Mouse (Mus musculus): ENCODE data around the gene Crhr1. TPM values are rescaled to one million over a fixed set of nuclear protein-coding genes. Genes with fewer than 3 reads are reported as not detected.

Crhr1 gene
- total and polyA plus RNA-seq, 3 experiments: 0.11 TPM; not detected in 2

DNA sequence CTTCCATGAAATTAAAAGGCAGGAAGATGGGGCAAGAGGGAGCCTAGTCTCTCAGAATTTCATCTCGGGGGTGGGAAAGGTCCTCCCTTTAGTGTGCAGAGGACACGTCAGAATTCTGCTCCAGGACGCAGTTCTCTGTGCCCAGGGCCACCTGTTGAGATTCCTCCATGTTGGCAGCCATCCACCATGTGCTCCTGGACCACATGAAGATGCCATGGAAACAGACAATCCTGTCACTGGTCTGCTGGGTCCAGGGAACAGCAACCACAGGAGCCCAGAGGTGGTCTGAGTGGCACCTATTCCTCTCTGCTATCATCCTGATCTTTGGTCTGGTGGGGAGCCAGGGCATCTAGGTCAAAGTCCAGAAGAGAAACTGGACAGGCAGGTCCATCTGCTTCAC is 6.3 kb downstream of the Crhr1 start:
- DNase-seq: no peak

DNA sequence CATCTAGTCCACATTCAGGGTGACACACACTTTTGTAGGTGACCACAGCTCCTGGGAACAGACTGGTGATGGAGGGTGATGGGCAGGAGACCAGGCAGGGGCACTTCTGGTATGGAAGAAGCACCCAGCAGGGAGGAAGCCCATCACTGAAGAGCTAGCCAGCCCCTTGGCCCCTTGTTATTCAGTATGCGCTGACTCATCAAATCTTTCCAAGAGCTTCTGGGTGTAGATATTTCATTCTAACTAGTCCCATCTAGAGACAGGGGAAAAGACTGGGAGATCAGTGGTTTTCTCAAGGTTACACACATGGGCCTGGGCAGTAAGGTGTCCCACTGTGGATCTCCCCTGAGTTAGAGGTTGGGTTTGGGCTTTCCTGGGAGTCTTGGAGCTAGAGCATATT is 12.3 kb downstream of the Crhr1 start:
- no peak for DNase-seq

DNA sequence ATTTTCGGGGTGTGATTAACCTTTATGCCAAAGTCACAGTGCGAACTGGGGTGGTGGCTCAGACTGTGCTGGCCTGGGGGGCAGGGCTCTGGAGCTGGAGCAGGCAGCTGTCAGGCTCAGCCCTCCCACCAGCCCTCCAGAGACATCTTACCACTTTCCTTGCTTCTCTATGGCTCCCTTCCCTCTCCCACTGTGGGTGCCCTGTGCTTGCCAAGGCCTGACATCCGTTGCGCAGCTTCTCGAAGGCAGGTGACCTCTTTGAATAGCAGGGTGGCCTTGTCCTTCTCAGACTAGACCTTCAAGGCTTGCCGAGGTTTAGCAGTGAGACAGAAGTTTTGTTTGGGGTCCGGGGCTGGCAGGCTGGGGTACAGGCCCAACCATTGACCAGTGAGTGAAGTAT is 16.1 kb downstream of the Crhr1 start:
- DNase-seq: no peak

DNA sequence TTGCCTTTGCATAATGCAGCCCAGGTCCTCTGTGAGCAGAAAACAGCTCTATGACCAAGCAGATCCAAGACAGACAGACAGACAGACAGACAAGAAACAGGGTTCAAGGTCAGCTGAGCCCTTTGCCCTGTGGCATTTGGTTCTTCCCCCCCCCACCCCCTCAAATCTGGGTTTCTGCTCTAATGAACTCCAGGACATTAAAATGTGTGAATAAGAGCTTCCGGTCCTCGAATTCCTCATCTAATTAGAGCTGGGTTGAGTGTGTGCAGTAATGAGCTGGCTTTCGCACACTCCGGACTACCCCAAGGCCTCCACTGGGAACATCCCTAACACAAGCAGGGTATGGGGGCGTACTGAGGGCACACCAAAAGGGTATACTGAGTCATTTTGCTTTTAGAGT is 18.3 kb downstream of the Crhr1 start:
- DNase-seq: no peak

GRCm38 (mm10) chr11:104154332-104154731 is 21.7 kb downstream of the Crhr1 start:
- no peak for DNase-seq

- DNase-seq: no peak
Measured at GRCm38 (mm10) chr11:104154820-104155635, 22.4 kb downstream of the Crhr1 start.

GRCm38 (mm10) chr11:104155899-104156298 is 23.2 kb downstream of the Crhr1 start:
- no peak for DNase-seq

GRCm38 (mm10) chr11:104156391-104156790 is 23.7 kb downstream of the Crhr1 start:
- no peak for DNase-seq

DNA sequence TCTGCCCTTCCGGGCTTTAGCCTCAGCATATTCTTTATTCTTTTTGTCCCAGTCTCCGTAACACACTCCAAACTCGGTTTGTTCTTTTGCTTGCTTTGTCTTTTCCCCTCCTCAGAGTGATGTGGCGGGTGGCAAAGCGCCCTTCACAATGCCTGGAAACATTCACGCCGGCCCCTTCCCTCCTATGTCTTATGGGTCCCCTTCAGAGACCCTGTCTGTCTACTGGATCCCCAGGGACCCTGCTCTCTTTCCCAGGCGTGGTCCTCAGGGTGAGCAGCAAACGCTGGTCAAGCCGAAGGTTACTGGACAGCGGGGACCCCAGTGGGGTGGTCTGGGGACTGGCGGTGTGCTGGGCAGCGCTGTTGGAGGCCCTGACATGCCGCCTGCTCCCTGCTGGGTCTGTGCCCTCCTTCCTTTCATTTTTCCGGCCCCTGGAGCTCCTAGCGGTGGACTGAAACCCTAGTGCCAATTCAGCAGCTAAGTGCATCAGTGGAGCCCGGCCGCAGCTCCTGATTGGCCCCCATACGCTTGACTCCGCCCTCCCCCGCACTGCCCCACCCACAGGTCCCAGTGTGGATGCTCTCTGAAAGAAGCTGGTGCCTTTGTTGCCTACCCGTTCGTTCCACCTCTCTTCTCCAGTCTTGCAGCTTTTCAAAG is 25.1 kb downstream of the Crhr1 start:
- peak; percentile 76 for DNase-seq

DNA sequence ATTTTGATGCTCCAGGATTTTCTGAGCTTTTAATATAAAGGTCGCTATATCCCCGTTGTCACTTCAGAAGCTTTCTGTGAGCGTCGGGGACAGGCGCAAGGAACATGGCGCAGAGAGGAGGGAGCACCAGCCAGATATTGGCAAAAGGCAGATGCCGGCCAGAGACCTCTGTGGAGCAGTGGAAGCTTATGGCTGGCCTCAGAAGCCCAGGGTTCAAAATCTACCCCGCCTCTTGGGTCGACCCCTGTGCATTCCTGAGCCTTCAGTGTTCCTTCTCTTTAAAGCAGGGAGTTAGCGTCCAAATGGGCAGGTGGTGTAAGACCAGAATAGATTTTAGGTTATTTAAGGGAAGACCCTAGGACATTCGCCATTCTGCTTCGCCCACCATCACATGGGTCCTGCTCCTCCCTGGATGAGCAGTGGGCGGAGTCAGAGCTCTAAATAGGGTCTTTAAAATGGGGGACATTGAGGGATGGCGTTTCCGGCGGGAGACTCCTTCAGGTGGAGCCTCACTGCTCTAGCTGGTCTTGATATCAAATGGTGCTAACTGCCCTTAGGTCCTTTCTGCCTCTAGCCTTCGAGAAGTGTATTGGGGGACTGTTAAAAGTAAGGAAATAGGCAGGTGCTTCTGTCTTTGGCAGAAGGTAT is 25.7 kb downstream of the Crhr1 start:
- no peak for DNase-seq

GRCm38 (mm10) chr11:104159769-104160272 is 27.2 kb downstream of the Crhr1 start:
- no peak for DNase-seq

DNA sequence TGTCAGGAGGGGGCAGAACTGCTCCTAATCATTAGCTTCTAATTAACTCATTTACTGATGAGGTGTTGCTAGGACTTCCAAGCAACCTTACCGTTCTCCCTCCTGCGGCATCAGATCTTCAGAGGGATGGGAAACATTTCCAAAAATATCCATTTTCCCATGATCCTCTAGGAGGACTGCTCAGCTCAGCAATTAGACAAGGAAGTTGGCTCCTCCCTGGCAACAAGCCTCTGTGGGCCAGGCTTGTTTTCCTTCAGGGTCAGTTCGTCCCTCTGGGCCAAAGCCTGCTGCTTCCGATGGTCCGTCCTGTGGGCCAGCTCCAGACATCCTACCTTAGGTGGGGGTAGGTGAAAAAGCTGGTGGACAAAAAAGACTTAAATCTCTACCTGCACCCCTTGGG is 28.5 kb downstream of the Crhr1 start:
- no peak for DNase-seq

DNA sequence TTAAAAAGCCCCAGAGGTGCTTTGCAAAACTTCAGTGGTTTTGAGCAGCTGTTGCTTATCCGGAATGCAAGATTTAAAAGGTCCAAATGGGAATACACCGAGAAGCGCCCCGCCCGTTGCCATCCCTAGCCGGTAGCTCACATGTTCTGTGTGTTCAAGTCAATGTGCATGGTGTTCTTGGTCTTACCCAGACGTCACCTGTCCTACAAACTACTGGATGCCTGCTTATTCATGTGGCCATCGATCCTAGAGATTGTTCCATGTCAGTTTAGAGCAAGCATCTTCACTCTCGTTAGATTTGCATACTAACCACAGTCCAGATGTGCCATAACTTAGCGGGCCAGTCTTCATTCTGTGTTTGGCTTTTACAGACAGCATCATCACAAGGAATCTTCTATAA is 31.6 kb downstream of the Crhr1 start:
- DNase-seq: no peak

GRCm38 (mm10) chr11:104171281-104171781 is 38.7 kb downstream of the Crhr1 start:
- DNase-seq: peak; percentile 42

GRCm38 (mm10) chr11:104178893-104179292 is 46.2 kb downstream of the Crhr1 start:
- no peak for DNase-seq

DNA sequence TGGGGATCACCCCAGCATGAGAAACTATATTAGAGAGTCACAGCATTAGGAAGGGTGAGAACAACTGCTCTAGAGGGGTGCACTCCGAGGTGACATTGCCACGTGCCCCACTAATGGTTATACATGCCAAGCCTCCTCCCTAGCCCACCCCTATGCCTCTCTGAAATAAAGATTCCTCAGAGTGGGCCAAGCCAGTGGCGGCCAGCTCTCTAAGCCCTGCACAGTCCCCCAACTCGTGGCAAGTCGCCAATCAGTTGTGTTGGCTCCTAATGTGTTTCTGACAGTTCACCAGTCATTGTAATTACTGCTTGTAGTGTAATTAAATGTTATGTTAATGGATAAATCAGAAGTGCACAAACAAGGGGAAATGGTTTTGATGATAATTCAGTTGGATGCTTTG is 47.1 kb downstream of the Crhr1 start:
- DNase-seq: no peak

GRCm38 (mm10) chr11:104182141-104182540 is 49.5 kb downstream of the Crhr1 start:
- no peak for DNase-seq

GRCm38 (mm10) chr11:104186135-104186836 is 53.6 kb downstream of the Crhr1 start, which contains the start of gene Sppl2c:
Gene Sppl2c, plus strand, starts transcription at chr11:104186327.
- no peak for DNase-seq

DNA sequence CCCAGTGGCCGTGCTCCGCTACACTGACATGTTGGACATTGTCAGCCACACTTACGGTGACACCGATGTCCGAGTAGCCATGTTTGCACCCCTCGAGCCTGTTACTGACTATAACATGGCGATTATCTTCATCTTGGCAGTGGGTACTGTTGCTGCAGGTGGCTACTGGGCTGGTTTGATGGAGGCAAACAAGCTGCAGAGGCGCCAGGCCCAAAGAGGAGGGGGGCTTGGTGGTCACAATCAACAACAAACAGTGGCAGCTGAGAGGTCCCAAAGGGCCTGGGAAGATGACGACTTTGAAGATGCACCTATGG is 54.1 kb downstream of the Crhr1 start:
- no peak for DNase-seq

GRCm38 (mm10) chr11:104187766-104188165 is 55.1 kb downstream of the Crhr1 start:
- no peak for DNase-seq

GRCm38 (mm10) chr11:104190008-104190407 is 57.4 kb downstream of the Crhr1 start:
- DNase-seq: no peak

GRCm38 (mm10) chr11:104195382-104195781 is 62.7 kb downstream of the Crhr1 start:
- no peak for DNase-seq

Data from adrenal gland, adult 2 months (tissue).